Mouse (Mus musculus) thymus, adult 2 months (tissue): Measurements from ENCODE around the gene Fgfr2.

Experiments
- CTCF ChIP-seq: fragments of 200-500 bp; IDR thresholded peaks from 2 replicates; pipeline ENCODE4 v1.5.1; 2012; ENCODE audit warnings: mild to moderate bottlenecking, control low read depth, low read length, moderate library complexity, borderline replicate concordance; ENCODE audit not compliant: control insufficient read depth, poor library complexity, insufficient read depth; ENCODE audit errors: extremely low read depth
- POLR2A ChIP-seq: fragments of 200-500 bp; IDR thresholded peaks from 2 replicates; pipeline ENCODE4 v1.6.1; 2012; ENCODE audit warnings: mild to moderate bottlenecking, low read length, control low read depth, moderate library complexity; ENCODE audit not compliant: control insufficient read depth, poor library complexity, insufficient read depth; ENCODE audit errors: extremely low read depth

DNA sequence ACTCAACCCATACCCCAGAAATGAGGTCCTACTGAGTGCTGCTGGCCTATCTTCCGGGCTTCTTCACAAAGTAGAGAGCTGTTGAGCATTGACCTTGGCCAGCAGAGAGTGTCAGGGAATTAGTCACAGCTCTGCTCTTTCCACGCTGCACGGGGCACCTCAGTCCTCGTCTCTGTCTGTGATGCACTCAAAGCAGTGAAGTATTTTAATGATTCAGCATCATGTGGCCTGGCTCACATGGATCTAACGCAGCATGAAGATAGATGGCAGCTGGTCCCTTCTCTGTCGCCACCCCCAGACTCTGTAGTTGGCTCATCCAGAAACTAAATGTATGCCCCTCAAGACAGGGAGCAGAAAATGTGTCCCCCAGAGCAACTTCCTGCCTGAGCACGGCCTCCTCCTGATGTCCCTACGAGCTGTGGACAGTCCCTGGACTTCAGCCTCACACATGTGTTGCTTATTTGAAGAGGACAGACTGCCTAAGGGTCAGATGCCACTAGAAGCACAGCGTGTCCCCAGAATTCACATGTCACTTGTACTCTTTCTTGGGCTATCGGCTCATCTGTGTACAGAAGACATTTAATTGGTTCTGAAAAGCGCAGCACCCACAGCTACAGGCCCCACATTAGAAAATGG lies 697.7 kb downstream of the Fgfr2 start:
- TF ChIP-seq CTCF (no peak), POLR2A (no peak)
